Comparison of ENCODE assay signal across 8 mouse cellular contexts in genomic region chr11:102061236-102061940, GRCm38 (mm10). TPM values are rescaled to one million over a fixed set of nuclear protein-coding genes. Genes with fewer than 3 reads are reported as not detected.
DNase-seq lines count a peak whose midpoint lies in the region; ATAC-seq lines count a peak whose summit lies in the region.

No protein-coding gene starts in this region.

- H3K36me3 ChIP-seq in megakaryocyte, embryonic 14.5 days (replicated peaks; ENCODE audit: low read length) = peaks cover 18% of the 10 kb centered on the region

- H3K4me3 ChIP-seq in megakaryocyte, embryonic 14.5 days (replicated peaks) = peak overlapping the region; percentile 83

- intact Hi-C loops in gastrocnemius, postnatal 14 days (cut with DNase I; ENCODE audit: low total_unique reads) = loop anchor here (2.0 to 5.0 kb wide), 2 partner anchors 27 to 76 kb away; partner anchors contain the start of gene Mpp2

- ATAC-seq in activated CD4-positive, CD25-positive, alpha-beta regulatory T cell, adult 4 months = peak; percentile 40
- ATAC-seq in inflammation-experienced regulatory T-cells, adult 6 months = peak; percentile 54

- peak; percentile 85 for DNase-seq in embryo, embryonic 10 days (ENCODE audit: low spot score)
- peak; percentile 74 for DNase-seq in gastrocnemius, postnatal 14 days
- peak; percentile 43 to 86 for DNase-seq in left cerebral cortex, adult 9 months (ENCODE audit: low spot score in 2 of 2)
- DNase-seq in right cerebral cortex, postnatal 10 days (ENCODE audit: low spot score in 2 of 2) = peak; percentile 87
- peak; percentile 74 to 78 for DNase-seq in urinary bladder, postnatal 36 days (ENCODE audit: low spot score in 2 of 2)

- H3K4me1 ChIP-seq in megakaryocyte, embryonic 14.5 days = peaks cover 27% of the 10 kb centered on the region

- peaks cover 74% of the 10 kb centered on the region for H3K27me3 ChIP-seq in megakaryocyte, embryonic 14.5 days (replicated peaks)

- H3K9me3 ChIP-seq in megakaryocyte, embryonic 14.5 days = no peaks in the 10 kb centered on the region

RNA-seq across cellular contexts. Expression of gene Cd300lg, which starts 20.1 kb away (rescaled TPM):
- under 1 TPM in 1 of 2 experiments, not detected in 1; 0.13 TPM for polyA plus RNA-seq in activated CD4-positive, CD25-positive, alpha-beta regulatory T cell, adult 4 months (2017; shearing (Covaris generic))
- 10 to 100 TPM; 20.2 to 28.6 TPM for total RNA-seq in gastrocnemius, postnatal 14 days (2021)
- polyA plus RNA-seq in inflammation-experienced regulatory T-cells, adult 6 months (2017; shearing (Covaris generic)) = under 1 TPM in 1 of 3 experiments, not detected in 2; 0.14 TPM
- not detected in 2 replicates for polyA plus RNA-seq in megakaryocyte, embryonic 14.5 days (2012; ENCODE audit: insufficient read depth, low replicate concordance)

RNA-seq across cellular contexts. Expression of gene Mpp2, which starts 26.9 kb away (rescaled TPM):
- 1 to 10 TPM; 2.5 to 3.7 TPM for polyA plus RNA-seq in activated CD4-positive, CD25-positive, alpha-beta regulatory T cell, adult 4 months (2017; shearing (Covaris generic))
- 1 to 10 TPM in 1 of 2 experiments, under 1 TPM in 1; 0.92 to 1.6 TPM for total RNA-seq in gastrocnemius, postnatal 14 days (2021)
- polyA plus RNA-seq in inflammation-experienced regulatory T-cells, adult 6 months (2017; shearing (Covaris generic)) = 1 to 10 TPM; 1.8 to 6.9 (median 3.5) TPM
- 7.0 and 10.2 TPM in 2 replicates for polyA plus RNA-seq in megakaryocyte, embryonic 14.5 days (2012; ENCODE audit: insufficient read depth, low replicate concordance)

RNA-seq across cellular contexts. Expression of gene Mpp3, which starts 33.1 kb away (rescaled TPM):
- polyA plus RNA-seq in activated CD4-positive, CD25-positive, alpha-beta regulatory T cell, adult 4 months (2017; shearing (Covaris generic)) = under 1 TPM in 1 of 2 experiments, not detected in 1; 0.36 TPM
- total RNA-seq in gastrocnemius, postnatal 14 days (2021) = 10 to 100 TPM; 40.6 to 47.1 TPM
- polyA plus RNA-seq in inflammation-experienced regulatory T-cells, adult 6 months (2017; shearing (Covaris generic)) = under 1 TPM in 1 of 3 experiments, not detected in 2; 0.25 TPM
- polyA plus RNA-seq in megakaryocyte, embryonic 14.5 days (2012; ENCODE audit: insufficient read depth, low replicate concordance) = not detected in 2 replicates

RNA-seq across cellular contexts. Expression of gene Ppy, which starts 39.7 kb away (rescaled TPM):
- not detected for polyA plus RNA-seq in activated CD4-positive, CD25-positive, alpha-beta regulatory T cell, adult 4 months (2017; shearing (Covaris generic))
- total RNA-seq in gastrocnemius, postnatal 14 days (2021) = not detected
- not detected for polyA plus RNA-seq in inflammation-experienced regulatory T-cells, adult 6 months (2017; shearing (Covaris generic))
- 2.3 TPM in 1 of 2 replicates, not detected in the other for polyA plus RNA-seq in megakaryocyte, embryonic 14.5 days (2012; ENCODE audit: insufficient read depth, low replicate concordance)

RNA-seq across cellular contexts. Expression of gene Pyy, which starts 46.2 kb away (rescaled TPM):
- not detected for polyA plus RNA-seq in activated CD4-positive, CD25-positive, alpha-beta regulatory T cell, adult 4 months (2017; shearing (Covaris generic))
- total RNA-seq in gastrocnemius, postnatal 14 days (2021) = not detected
- polyA plus RNA-seq in inflammation-experienced regulatory T-cells, adult 6 months (2017; shearing (Covaris generic)) = not detected
- polyA plus RNA-seq in megakaryocyte, embryonic 14.5 days (2012; ENCODE audit: insufficient read depth, low replicate concordance) = not detected in 2 replicates

Comparison
In these comparisons a context has a peak if more than half of its experiments do, and no peak if none do; other contexts are left out.
1. Peak in every context shown above with its lines: DNase-seq, ATAC-seq and H3K4me3 ChIP-seq.